Mouse (Mus musculus): ENCODE results near the gene Zfp422. TPM values are rescaled to one million over a fixed set of nuclear protein-coding genes. Genes with fewer than 3 reads are reported as not detected.
"Not testable (repeated sequence)": the region's sequence is repeated elsewhere in the genome, so short reads cannot be mapped to it uniquely, and the experiment has no call there.

The Zfp422 gene
- polyA plus RNA-seq, 1 experiment from 2014 or later: 255 TPM

- Histone ChIP-seq H3K9me3 (no peaks in the 10 kb centered on the region), H3K27me3 (ENCODE audit: insufficient read depth, poor library complexity, severe bottlenecking) (no peaks in the 10 kb centered on the region), H3K36me3 (no peaks in the 10 kb centered on the region), H3K4me3 (no peak overlapping the region), H3K27ac (no peak overlapping the region), H3K4me1 (replicated peaks) (peaks cover 8% of the 10 kb centered on the region)
- no peak for DNase-seq (ENCODE audit: low spot score)
Measured at GRCm38 (mm10) chr6:116618073-116618472, 10.7 kb downstream of the Zfp422 start.

- no peaks in the 10 kb centered on the region for H3K27me3 ChIP-seq (ENCODE audit: insufficient read depth, poor library complexity, severe bottlenecking)
- no peak overlapping the region for H3K4me3 ChIP-seq
- 89% methylated on average over 2 of the region's 2 CpGs for WGBS
- H3K36me3 ChIP-seq: no peaks in the 10 kb centered on the region
- H3K27ac ChIP-seq: no peak overlapping the region
- H3K9me3 ChIP-seq: no peaks in the 10 kb centered on the region
- no peaks in the 10 kb centered on the region for H3K4me1 ChIP-seq (replicated peaks)
- DNase-seq (ENCODE audit: low spot score): no peak
Measured at GRCm38 (mm10) chr6:116615719-116616118, 13.1 kb downstream of the Zfp422 start.

- Histone ChIP-seq H3K27me3 (ENCODE audit: insufficient read depth, poor library complexity, severe bottlenecking) (no peaks in the 10 kb centered on the region), H3K27ac (no peak overlapping the region), H3K4me1 (replicated peaks) (no peaks in the 10 kb centered on the region), H3K36me3 (no peaks in the 10 kb centered on the region), H3K4me3 (no peak overlapping the region), H3K9me3 (no peaks in the 10 kb centered on the region)
- DNase-seq (ENCODE audit: low spot score): no peak
- 50% methylated on average over 4 of the region's 4 CpGs for WGBS
Measured at GRCm38 (mm10) chr6:116607230-116607629, 21.6 kb downstream of the Zfp422 start.

GRCm38 (mm10) chr6:116600969-116601368, 27.8 kb downstream of the Zfp422 start:
- H3K9me3 ChIP-seq; H3K27me3 ChIP-seq (ENCODE audit: insufficient read depth, poor library complexity, severe bottlenecking); H3K4me1 ChIP-seq (replicated peaks); H3K36me3 ChIP-seq; H3K27ac ChIP-seq; DNase-seq (ENCODE audit: low spot score); H3K4me3 ChIP-seq: not testable (repeated sequence)

- WGBS: 73% methylated on average over 4 of the region's 4 CpGs
- H3K4me3 ChIP-seq: no peak within 1 kb of the TSS
- H3K4me1 ChIP-seq (replicated peaks): no peaks in the 10 kb centered on the region
- DNase-seq (ENCODE audit: low spot score): no peak
- no peaks in the 10 kb centered on the region for H3K9me3 ChIP-seq
- H3K27me3 ChIP-seq (ENCODE audit: insufficient read depth, poor library complexity, severe bottlenecking): no peaks in the 10 kb centered on the region
- no peaks in the 10 kb centered on the region for H3K36me3 ChIP-seq
- no peak within 1 kb of the TSS for H3K27ac ChIP-seq
Measured at GRCm38 (mm10) chr6:116584095-116584494, 44.7 kb downstream of the Zfp422 start, which contains the start of gene Olfr215. Gene Olfr215 (minus strand): TSS chr6:116584195.

Other genes with a start within 250 kb of the Zfp422 start
- gene Alox5, start 167.8 kb downstream of the Zfp422 start, polyA plus RNA-seq (2016; fragmentation: Nextera tagmentation; extraction: Ambion mirVana): 1.1 and 1.6 TPM in 2 replicates
- not detected in 2 replicates for gene Olfr211, start 139.9 kb downstream of the Zfp422 start, polyA plus RNA-seq (2016; fragmentation: Nextera tagmentation; extraction: Ambion mirVana)
- gene Olfr212, start 122.5 kb downstream of the Zfp422 start, polyA plus RNA-seq (2016; fragmentation: Nextera tagmentation; extraction: Ambion mirVana): not detected in 2 replicates
- not detected in 2 replicates for gene Olfr213, start 90.5 kb downstream of the Zfp422 start, polyA plus RNA-seq (2016; fragmentation: Nextera tagmentation; extraction: Ambion mirVana)
- gene Gm5580, start 77.9 kb downstream of the Zfp422 start, polyA plus RNA-seq (2016; fragmentation: Nextera tagmentation; extraction: Ambion mirVana): 0.81 and 0.94 TPM in 2 replicates
- not detected in 2 replicates for gene Olfr214, start 74.8 kb downstream of the Zfp422 start, polyA plus RNA-seq (2016; fragmentation: Nextera tagmentation; extraction: Ambion mirVana)
- gene Olfr215, start 44.8 kb downstream of the Zfp422 start, polyA plus RNA-seq (2016; fragmentation: Nextera tagmentation; extraction: Ambion mirVana): not detected in 2 replicates
- 14.7 and 16.1 TPM in 2 replicates for gene Depp1, start 21.6 kb upstream of the Zfp422 start, polyA plus RNA-seq (2016; fragmentation: Nextera tagmentation; extraction: Ambion mirVana)
- gene Rassf4, start 45.0 kb upstream of the Zfp422 start, polyA plus RNA-seq (2016; fragmentation: Nextera tagmentation; extraction: Ambion mirVana): 60.9 and 61.9 TPM in 2 replicates
- 0.06 and 0.08 TPM in 2 replicates for gene Tmem72, start 87.9 kb upstream of the Zfp422 start, polyA plus RNA-seq (2016; fragmentation: Nextera tagmentation; extraction: Ambion mirVana)

Measured in hindbrain, embryonic 10.5 days (tissue).